Mouse (Mus musculus) ovary, postnatal 14 days (tissue): ENCODE measurements at regions not wholly inside any gene's neighbourhood (a gene's known extent, or its start where the extent isn't known, plus 50 kb on each side); places are given as distances from the start of the nearest gene placed in this dataset.

Experiments used
- DNase-seq: peaks from one replicate; pipeline ENCODE4 v3.0.0; 2022; ENCODE audit warnings: low spot score

DNA sequence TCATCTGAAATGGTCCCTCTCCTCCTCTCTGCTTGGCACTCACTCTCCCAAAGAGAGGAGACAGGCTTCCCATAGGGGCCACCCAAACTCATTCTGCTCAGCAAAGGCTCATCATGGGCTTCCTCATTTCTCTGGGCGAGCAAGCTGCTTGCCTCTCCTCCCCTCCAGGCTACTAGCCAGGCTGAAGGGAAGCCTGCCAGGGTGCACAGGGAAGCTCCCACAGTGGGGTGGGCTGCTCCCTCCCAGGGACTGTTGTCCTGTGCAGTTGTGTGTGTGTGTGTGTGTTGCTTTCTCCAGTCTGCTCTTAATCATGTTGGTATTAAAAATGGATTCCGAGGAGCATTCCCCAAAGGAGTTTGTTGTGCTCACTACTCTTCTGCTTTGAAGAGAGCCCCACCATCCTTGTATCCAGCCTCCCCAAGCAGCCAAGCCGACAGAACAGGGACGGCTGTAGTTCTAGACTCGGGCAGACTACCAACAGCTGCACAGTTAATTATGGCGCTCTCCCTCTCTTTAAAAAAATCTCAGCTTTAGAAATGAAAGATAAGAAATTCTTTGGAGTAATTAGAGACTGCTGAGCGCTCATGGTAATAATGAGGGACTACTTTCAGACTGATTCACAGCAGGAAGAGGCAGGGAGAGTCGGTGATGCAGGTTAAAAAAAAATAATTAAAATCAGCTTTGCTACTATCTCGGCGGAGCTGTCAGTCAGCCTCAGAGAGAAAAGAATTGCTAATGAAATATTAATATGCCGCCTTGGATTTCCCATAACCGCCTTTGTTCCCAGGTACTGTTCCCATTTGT, 417.0 kb downstream of the Cmpk2 start:
- peak; percentile 48 for DNase-seq

DNA sequence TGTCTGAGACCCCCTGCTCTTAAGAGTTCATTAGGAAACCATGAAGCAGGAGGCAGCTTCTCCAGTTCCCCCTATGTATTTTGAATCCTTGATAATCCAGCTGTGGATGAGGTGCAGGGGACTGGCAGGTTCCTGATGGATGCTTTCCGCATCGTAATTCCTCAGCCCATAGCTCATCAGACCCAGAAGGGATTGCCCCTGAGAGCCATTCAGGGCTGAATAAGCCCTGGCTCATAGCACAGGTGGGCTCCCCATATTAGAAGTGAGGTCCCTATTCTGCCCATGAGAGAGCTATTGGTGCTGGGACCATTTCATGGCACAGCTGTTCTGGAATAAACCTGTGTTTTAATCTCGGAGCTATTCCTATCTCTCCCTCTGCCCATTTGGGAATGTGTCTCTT, 416.1 kb downstream of the Cmpk2 start:
- no peak for DNase-seq

DNA sequence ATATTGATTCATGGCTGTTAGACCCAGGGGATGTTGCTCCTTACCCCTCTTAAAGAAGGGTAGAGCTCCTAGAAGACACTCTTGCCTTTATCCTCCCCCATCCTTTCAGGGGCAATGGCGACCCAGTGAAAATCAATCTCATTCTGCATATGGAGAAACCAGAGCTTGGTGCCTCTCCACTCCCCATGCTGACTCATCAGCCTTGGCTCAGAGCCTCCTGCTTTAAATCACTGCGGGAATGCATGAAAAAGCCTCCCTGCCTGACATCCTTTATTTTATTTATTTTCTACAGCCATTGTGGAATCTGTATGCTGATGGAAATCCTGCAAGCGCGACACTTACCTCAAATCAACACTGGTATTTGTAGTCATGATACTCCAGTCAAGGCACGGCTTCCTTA, 415.2 kb downstream of the Cmpk2 start:
- DNase-seq = peak; percentile 12

DNA sequence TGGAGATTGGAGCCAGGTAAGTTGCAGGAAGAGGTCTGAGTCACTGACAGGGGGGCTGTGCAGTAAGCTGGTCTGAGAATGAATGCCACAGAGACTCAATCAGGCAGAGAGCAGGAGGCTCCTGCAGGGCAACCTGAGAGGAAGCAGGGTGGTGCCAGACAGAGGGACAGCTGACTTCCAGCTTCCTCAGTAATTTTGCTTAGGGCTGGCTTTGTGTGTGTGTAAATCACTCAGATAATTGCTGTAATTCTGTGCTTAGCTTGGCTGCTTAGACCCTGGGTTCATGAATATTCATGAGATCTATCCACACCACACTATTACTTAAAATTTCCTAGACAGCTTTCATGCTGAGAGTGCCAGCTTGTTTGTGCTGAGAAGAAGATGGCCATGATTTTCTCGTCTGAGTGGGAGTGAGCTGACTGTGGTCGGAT, 408.7 kb downstream of the Cmpk2 start:
- no peak for DNase-seq

DNA sequence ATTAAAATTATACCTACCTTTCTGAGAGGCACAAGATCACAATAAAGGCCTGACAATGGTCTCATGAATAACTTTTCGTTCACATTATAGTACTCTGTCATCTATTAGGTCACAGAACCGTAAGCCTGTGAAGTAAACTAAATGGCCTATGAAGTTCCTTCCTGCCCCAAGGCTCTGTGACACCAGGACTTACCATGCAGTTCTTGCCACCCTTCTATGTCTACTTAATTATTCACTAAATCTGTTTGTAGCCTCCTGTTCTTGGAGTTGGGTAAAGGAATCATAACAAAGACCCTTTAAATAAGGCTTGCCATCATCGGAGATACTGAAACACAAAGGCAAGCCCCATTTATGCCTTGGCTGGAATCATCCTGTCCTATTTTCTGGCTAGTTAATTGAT, 408.3 kb downstream of the Cmpk2 start:
- no peak for DNase-seq

DNA sequence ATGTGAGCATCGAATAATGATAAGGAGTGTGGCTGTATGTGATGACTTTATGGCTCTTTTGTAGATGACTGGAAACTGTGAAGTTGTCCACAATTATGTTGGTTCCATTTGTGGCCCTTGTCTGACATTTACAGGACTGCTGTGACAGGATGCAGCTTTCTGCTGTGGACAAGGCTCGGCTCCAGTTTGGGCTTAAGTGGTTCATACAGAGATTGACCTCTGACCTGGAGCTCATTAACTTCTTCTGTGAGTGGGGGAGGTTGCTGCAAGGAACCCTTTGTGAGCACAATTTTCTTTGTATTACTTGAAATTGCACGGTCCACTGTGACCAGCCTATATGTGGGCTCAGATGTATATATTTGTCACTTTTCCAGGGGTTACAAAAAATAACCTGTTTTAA, 403.5 kb downstream of the Cmpk2 start:
- no peak for DNase-seq

DNA sequence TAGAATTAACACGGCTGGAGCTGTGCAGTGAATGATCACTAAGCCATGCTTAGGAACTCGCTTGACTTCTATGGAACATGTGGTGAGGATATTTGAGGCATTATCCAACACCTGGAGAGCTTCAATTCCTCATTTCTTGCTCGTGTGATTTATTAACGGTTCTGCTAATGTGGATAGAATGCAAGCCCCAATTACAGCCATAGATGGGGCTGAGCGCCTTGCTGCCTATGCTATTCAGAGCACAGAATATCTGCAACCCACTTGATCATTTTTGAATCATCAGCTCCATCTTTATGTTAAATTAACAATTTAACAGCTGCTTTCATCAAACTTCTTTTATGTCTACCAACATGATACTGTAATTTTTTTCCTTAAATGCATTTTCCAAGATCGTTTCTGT, 398.7 kb downstream of the Cmpk2 start:
- no peak for DNase-seq

DNA sequence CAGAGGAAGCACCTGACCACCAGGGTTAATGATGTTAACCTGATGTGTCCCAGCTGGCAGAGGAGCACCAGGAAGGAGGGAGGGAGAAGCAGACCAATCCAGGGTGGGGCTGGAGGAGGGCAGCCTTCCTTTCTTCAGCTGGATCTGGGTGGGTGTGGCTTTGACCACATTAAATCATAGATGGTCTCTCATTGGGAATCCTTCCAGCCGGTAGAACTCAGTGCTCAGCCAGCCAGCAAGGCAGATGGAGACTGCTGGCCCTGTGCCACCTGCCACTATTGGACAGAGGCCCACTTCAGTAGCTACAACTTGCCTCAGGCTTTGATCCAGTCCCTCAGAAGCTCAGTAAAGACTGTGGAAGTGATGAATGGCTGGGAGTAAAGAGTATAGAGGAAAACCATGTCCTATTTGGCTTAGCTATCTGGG, 386.1 kb downstream of the Cmpk2 start:
- peak; percentile 13 for DNase-seq

DNA sequence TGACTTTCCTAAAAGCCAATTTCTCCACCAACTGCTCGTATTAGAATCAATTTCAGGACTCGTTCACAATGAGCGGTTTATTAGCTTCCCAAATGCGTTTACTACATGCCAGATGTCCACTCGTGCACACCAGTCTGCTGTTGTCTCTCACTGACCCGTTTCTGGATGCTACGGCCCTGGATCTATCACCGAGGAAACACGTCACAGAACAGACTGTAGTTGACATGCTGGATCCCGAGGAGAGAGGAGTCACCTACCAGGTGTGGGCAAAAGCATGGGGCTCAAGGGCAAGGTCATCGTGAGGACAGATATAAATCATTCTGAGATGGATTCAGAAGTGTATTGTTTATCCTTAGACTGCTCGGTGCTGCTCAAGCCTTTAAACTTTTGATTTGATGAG, 375.9 kb downstream of the Cmpk2 start:
- no peak for DNase-seq

DNA sequence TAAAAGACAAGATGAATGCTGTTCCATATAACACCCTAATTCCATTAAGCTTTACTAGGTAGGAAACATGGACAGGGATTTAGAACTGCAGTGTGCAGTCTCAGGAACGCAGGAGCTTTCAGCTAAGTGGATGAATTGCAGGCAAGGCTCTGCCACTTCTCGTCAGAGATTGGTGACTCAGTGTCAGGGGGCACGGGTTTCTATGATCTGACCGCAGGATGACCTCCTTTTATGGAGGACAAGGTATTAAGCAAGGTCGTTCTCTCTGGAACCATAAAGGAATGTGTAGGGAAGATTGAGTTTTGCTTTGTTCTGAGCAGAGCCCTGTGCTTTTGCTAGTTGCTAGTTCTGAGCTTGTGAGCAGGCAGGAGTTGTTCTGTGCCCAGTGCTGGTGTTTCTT, 373.7 kb downstream of the Cmpk2 start:
- no peak for DNase-seq

DNA sequence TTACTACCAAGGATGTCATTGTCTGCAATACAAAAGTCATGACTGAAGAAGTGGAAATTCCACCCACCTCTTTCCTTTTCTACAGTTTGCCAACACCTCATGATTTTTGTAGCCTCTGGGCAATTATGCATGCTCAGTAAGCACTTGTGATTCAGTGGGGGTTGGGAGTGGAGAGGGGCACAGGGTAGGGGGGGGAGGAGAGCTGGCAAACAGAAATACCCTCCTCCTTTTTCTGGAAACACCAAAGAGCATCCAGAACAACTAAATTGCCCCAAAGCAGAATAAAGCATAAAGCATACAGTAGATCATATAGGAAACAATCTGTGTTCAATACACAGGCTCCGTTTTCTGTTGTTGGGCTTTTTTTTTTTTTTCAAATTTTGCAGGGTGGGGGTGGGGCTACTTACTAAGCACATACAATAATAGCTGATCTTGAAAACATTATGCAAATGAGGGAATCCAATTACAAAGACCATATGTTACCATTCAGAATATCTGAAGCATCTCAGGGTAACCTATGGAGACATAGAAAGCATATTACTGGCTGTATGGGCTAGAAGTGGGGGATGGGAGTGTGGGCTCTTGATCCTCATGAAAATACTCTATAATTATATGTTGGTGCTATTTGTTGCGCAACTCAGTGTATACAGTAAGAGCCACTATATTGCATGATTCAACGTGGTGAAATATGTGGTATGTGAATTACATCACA, 352.4 kb downstream of the Cmpk2 start:
- no peak for DNase-seq

DNA sequence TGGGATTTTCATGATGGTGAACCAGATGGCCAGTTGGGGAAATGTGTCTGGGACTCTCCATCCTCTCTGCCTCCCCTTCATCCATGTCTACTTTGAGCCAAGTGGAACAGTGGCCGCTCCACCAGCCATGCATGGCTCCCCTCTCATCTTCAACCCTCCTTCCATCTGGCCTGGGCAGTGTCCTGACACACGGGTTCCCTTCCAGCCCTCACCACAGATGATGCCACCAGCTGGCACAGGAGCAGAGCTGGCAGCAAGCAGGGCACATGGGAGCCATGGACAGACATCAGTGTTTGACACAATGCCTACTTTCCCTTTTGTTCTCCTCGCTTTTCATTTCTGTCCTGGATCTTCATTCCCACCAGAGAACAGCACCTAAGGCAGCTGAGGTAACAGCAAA, 348.9 kb downstream of the Cmpk2 start:
- DNase-seq = no peak

DNA sequence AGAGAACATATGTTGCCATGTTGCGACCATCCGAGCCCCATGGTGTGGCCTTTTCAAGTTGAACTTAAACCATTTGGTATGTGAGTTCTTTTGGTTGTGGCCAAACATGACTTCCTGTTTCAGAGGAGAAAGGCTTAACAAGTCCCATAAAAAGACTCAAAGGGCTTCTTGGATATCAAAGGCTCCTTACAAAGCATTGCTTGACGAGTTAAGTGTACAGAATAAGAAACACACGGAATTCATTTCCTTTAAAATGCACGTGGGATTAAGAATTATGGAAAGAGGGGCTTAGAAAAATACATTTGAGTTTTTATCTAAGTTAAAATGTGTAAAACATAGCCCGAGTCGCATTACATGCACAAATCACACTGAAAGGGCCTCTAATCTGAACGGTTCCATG, 346.8 kb downstream of the Cmpk2 start:
- no peak for DNase-seq

DNA sequence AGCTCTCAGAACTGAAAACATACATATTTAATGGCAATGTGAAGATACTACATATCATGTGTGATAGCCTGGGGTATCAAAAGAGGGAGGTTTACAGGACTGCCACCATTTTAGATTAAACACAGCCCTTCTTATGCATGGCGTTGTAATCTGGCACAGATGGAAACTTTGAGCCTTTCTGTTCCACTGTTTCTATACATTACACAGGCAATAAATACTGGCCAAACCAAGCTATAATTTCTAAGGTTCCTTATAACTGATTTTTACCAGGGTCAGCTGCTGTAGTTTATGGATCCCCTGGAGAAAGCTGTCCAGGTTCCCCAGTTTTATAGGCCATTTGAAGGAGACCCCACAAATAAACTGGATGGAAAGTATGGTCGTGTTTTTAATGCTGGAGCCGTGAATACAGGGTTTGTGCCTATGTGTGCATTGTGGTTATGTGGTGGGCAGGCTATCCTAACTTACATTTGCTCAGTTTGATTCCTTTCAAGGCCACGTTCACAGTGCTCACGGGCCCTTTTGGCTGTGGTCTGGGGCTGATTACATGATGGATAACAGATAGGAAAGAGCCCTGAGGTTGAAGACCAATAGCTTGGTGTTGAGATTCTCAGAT, 341.7 kb downstream of the Cmpk2 start:
- no peak for DNase-seq

DNA sequence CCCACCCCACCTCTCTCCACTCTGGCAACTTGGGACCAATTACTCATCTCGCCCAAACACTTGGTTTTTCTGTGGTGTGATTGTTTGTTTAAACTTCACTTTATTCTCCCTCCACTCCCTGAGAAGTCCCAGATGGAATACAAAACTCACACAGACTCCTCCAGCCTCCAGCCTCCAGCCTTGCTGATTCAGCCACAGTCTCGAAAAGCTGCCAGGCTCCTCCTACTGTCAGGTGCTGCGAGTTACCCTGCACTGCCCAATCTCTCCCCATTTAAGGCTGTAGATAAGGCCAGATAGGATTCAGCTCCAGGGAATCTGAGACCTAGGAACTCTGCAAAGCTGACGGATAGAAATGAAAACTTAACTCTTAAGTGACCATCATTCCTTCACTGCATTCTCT, 340.7 kb downstream of the Cmpk2 start:
- DNase-seq = peak; percentile 1

DNA sequence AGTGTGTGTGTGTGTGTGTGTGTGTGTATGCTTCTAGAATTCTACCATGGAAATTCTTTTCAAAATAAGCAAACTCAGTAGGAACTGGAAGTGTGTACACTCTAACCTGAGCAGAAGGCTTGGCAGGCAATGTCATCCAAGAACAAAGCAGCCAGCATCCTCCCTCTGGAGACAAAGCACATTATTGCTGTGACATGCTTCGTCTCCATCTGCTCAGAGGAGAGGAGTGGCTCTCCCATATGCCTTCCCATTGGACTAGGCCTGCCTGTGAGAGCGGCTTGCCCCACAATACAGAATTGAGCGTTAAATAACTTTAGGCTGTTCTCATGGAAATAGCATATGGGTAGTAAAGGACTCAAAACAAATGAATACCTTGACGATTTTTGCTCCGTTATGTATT, 333.5 kb downstream of the Cmpk2 start:
- no peak for DNase-seq

DNA sequence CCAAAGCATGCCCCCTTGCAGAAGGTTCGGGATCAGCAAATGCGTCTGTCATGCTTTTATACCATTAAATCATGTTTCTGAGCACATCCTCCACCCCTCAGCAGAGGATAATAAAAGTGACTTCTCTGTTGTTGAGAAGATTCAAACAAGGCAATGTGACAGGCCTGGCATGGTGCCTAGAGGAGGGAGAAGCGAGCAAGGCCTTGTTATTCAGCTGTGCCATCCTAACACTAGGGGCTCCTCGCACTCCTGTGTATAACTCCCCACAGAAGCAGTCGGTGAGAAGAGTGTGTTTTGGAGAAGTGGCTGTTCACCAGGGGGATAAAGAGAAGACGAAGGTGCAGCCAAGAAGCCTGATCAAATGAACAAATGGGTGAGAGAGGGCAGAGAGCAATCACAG, 330.3 kb downstream of the Cmpk2 start:
- no peak for DNase-seq

DNA sequence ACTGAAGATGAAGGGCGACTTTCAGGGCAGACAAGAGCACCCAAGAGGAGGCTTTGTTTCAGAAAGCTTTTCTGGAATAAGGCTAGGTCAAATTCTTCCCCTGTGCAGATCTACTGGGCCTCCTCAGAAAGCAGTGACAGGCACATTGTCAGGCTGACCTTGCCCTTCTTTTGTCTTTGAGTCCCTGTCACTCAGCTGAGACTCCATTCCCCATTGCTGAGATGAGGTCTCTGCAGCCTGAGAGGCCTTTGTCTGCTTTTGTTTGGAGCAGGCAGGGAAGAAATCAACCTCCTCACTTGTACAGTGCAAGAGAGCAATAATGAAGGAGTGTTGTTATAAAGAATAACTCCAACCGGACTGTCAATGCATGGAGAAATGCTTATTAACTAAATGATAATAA, 327.4 kb downstream of the Cmpk2 start:
- no peak for DNase-seq

DNA sequence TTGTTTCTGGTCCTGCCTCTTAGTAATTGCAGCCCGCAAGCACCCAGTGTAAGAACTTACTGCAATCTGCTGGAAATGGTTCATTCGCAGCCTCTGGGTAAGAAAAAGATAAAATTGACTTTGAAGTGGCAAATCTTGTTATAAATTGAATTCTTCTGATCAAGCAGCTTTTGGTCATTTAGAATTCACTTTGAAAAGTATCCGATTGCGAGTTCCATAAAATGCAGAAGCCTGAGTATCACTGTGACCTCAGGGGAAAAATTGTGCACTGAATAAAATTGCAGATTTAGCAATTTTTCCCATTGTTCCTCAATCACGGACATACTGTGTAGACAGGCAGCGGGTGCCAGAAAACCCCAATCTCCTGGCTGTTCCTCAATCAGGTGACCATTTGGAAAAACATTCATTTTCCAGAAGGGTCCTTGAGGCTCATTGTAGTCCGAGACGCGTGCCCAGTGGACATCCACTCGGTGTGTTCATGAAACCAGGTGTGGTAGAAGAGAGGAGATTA, 320.4 kb downstream of the Cmpk2 start:
- no peak for DNase-seq

DNA sequence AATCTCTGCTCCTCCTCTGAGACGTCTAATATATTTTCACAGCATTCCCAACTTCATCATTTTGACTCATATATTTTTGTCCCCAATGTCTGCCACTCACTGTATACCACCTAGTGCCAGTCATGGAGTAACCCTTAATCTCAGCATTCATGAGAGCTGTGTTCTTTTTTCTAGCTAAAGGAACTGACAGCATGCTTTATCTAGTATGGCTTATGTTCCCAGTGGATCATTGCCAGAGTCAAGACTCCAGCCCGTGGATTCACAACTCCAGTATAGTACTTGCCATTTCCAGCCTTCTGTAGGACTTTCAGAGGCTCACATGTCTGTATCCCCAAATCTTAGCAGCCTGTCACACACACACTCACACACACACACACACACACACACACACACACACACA, 316.5 kb downstream of the Cmpk2 start:
- no peak for DNase-seq

DNA sequence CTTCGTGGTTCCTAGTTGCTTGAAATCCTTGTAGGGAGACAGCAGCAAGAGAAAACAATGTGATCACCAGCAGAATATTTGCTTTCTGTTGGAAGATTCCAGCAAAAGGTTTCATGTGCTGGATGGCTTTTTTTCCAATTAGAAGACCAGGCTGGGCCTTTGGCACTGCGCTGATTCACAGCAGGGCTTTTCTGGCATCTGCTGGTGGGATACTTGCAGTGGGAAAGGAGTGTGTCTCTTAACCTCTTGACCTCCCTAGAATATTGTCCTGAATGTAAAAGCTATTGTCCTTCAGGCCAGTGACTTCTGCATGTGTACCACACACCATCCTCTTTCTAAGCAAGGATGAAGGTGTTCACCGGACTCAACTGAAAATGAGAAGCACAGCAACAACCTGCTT, 315.4 kb downstream of the Cmpk2 start:
- no peak for DNase-seq

DNA sequence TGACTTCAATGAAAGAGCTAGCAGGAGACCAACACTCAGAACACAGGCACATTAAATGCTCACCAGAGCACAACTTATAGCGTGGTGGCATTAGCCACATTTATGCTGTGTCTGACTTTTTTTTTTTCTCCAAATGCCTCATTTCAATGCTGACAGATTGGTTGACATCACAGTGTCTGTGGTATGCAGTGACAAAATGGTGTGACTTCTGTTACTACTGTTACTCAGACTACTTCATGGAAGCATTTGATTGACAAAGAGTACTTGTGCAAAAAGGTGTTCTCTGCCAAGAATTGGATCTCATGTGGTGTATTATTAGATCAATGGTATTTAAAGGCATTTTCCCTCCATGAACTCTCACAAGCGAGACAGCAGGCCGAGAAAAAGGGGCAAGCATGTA, 314.8 kb downstream of the Cmpk2 start:
- no peak for DNase-seq

DNA sequence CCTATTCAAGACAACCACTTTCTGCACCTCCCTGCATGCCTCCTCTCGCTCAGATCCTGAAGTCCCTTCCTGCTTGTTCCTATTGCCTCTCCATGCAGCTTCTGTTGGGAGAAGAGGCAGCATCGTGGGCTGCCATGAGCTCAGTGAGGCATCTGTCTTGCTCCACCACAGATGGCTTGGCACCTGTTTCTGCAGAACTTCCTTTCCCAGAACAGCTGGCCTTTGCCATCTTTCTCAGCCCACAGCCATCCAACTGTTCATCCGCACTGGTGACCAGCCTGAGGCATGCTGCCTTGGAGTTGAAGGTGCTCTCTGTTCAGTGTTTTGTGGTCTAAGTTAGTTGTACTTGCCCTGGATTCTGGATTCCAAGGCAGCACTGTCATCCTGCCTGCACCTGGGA, 312.5 kb downstream of the Cmpk2 start:
- no peak for DNase-seq
